Mouse (Mus musculus) heart, adult 11 months (tissue): ENCODE measurements at regions not wholly inside any gene's neighbourhood (a gene's known extent, or its start where the extent isn't known, plus 50 kb on each side); places are given as distances from the start of the nearest gene placed in this dataset.

Source experiments
- DNase-seq: peaks from one replicate; pipeline ENCODE4 v3.0.0; 2022

DNA sequence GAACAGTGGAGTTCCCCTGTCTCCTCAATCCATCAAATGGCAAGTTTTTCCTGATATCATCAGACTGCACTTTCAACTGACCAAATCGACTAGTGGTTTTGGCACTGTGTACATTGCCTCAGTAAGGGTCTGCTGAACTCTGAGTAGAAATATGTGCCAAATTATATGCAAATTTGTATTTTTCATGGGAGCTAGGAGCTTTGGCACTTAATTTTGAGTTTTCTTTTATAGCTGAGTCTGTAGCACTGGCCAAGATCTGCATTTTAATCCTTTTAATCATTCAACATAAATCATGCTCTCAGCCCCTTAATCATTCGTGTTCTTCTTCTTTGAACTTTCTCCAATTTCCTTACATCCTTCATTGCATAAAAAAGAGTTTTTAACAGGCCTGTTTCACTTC is 1678.5 kb upstream of the 5930422O12Rik start:
- DNase-seq = no peak

DNA sequence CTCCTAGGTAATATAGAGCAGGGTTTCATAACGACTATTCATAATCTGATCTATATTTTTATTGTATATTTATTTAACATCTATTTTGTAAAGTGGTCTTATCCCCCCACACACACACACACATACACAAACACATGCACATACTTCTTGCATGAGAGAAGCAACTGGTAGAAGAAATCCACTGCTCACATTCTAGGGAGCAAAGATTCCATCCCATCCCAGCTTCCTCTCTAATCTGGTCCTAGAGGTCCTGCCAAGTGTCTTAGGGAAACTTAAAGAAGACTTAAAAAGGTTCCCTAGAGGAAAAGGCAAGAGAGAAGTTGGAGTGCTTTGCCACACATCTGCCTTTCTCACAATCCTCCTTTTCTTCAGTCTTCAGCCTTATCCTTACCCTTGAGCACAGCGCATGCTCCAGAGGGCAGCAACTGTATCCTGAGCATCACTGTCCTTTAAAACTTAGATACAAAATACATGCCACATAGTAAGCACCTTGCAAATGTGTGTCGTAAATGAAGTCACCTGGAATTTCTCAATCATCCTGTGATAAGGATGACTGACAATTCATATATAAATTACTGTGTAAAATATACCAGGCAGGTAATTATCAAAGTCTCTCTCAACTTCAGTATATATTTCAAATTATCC is 1677.9 kb upstream of the 5930422O12Rik start:
- DNase-seq = no peak

DNA sequence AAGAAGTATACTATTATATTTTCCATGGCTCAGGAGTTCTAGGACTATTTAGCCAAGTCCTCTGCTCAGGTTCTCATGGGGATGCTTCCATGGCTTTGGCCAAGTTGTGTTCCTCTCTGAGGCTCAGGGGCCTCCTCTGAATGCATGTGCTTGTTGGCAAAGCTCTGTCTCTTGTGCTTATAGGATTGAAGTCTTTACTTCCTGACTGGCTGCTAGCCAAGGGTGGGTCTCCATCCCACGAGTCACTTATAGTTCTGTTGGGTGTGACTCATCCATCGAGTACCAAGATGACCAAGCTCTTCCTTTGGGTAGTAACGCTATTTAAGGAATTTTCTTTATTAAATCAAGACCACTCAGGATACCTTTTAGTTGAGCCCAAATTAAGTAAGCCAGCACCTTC is 1672.8 kb upstream of the 5930422O12Rik start:
- no peak for DNase-seq

DNA sequence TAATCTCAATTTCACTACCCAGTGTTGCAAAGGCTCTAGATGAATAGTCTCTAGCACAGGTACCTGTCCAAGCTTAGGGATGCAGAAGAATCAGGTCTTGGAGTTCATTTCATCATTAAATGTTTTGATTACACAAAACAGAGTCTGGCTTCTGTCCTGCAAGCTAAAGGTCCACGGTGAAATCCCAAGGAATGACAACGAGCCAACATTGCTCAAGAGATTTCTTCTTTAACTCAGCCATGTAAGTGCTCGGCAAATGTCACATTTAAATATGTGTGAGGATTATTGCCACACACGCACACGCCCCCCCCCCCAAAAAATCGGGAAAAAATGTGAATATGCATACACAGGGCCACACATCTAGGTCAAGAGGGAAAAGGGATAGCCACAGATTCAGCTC is 1666.4 kb upstream of the 5930422O12Rik start:
- no peak for DNase-seq
